Mouse (Mus musculus) G1E (cell line): ENCODE measurements at regions not wholly inside any gene's neighbourhood (a gene's known extent, or its start where the extent isn't known, plus 50 kb on each side); places are given as distances from the start of the nearest gene placed in this dataset.
"Not testable (repeated sequence)": the region's sequence is repeated elsewhere in the genome, so short reads cannot be mapped to it uniquely, and the experiment has no call there.

Experiments
- ATAC-seq: 2 replicates; pipeline ENCODE4 v1.8.0; 2016; ENCODE audit warnings: mild to moderate bottlenecking; ENCODE audit not compliant: insufficient number of reproducible peaks, poor library complexity, low FRiP score, severe bottlenecking; ENCODE audit errors: extremely low read depth
- DNase-seq: peaks from one replicate; pipeline ENCODE4 v3.0.0; 2012; ENCODE audit warnings: low spot score
- H3K27me3 ChIP-seq: 2 replicates; pipeline ENCODE4 v1.6.1; 2012; ENCODE audit warnings: mild to moderate bottlenecking, low read length, inconsistent platforms; ENCODE audit not compliant: insufficient read depth
- H3K36me3 ChIP-seq: replicated peaks from 2 replicates; pipeline ENCODE3; 2012; ENCODE audit warnings: mild to moderate bottlenecking, inconsistent platforms
- H3K4me1 ChIP-seq: 2 replicates; pipeline ENCODE4 v1.6.1; 2012; ENCODE audit warnings: low read depth, low read length, inconsistent platforms, mixed read lengths; ENCODE audit not compliant: insufficient read depth
- H3K4me3 ChIP-seq: 2 replicates; pipeline ENCODE4 v1.5.1; 2012; ENCODE audit warnings: low read depth, mild to moderate bottlenecking, inconsistent platforms, low read length, moderate library complexity, mixed read lengths
- H3K9me3 ChIP-seq: replicated peaks from 2 replicates; pipeline ENCODE4 v1.6.1; 2012; ENCODE audit warnings: inconsistent platforms
- CTCF ChIP-seq: IDR thresholded peaks from 2 replicates; pipeline ENCODE4 v1.5.1; 2012; ENCODE audit warnings: low read depth, low read length, inconsistent platforms, mixed read lengths
- GATA1 ChIP-seq: IDR thresholded peaks from 2 replicates; pipeline ENCODE4 v1.6.1; 2012; ENCODE audit warnings: borderline replicate concordance, low read length, inconsistent platforms, mixed read lengths
- GATA2 ChIP-seq: IDR thresholded peaks from 2 replicates; pipeline ENCODE4 v1.6.1; 2012; ENCODE audit warnings: low read depth, low read length, inconsistent platforms, borderline replicate concordance
- POLR2AphosphoS5 ChIP-seq: IDR thresholded peaks from 2 replicates; pipeline ENCODE4 v1.6.1; 2012; ENCODE audit warnings: low read depth, low read length, inconsistent platforms; ENCODE audit not compliant: insufficient replicate concordance
- TAL1 ChIP-seq: conservative IDR thresholded peaks from 2 replicates; pipeline ENCODE4 v1.6.1; 2012; ENCODE audit warnings: low read depth, low read length, inconsistent platforms, mixed read lengths

DNA sequence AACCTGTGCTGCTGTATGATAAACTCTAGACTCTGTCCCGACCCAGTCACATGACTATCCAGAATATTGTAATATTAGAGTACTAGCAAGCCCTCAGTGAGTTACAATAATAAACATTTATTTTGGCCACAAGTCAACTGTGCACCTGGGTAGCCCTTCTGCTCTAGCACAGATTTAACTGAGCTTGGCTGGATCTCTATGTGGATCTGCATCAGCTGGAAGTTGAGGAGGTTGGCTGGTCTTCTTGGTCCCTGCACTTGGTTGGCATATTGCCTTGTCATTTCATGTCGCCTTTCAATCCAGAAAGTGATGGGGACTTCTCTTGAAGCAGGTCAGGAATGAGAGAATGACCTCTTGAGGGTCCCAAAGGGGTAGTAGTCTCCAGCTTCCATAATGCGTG lies 191.5 kb downstream of the Kctd12 start:
- no peaks in the 10 kb centered on the region for H3K27me3 ChIP-seq
- H3K36me3 ChIP-seq = no peaks in the 10 kb centered on the region
- DNase-seq = no peak
- H3K4me1 ChIP-seq = no peaks in the 10 kb centered on the region
- ATAC-seq = no peak
- H3K4me3 ChIP-seq = no peak overlapping the region
- H3K9me3 ChIP-seq = peaks cover 26% of the 10 kb centered on the region
- TF ChIP-seq GATA2 (no peak), POLR2AphosphoS5 (no peak), GATA1 (no peak), TAL1 (no peak), CTCF (no peak)

DNA sequence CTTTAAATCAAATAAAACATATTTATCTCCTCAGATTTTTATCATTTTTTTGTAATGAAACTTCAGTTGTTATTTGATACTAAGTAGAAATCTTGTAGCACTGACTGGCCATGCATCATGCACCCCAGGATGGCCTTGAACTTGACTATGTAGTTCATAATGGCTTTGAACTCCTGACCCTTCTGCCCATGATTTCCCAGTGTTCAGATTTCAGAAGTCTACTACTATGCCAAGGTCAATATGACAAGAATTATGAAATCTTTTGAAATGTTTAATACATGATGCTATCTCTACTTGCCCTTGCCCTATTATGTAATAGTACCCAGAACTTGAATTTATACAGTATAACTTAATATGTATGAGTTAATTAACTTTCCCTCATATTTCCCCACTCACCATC lies 200.2 kb downstream of the Kctd12 start:
- no peaks in the 10 kb centered on the region for H3K4me1 ChIP-seq
- peaks cover 18% of the 10 kb centered on the region for H3K9me3 ChIP-seq
- no peak for TF ChIP-seq POLR2AphosphoS5
- no peak for TF ChIP-seq TAL1
- no peak for TF ChIP-seq GATA2
- no peak for TF ChIP-seq CTCF
- TF ChIP-seq GATA1 = no peak
- DNase-seq = no peak
- H3K36me3 ChIP-seq = no peaks in the 10 kb centered on the region
- no peak overlapping the region for H3K4me3 ChIP-seq
- ATAC-seq = no peak
- H3K27me3 ChIP-seq = no peaks in the 10 kb centered on the region

- Histone ChIP-seq H3K36me3 (no peaks in the 10 kb centered on the region), H3K9me3 (peaks cover 16% of the 10 kb centered on the region), H3K27me3 (no peaks in the 10 kb centered on the region), H3K4me1 (no peaks in the 10 kb centered on the region), H3K4me3 (no peak overlapping the region)
- TF ChIP-seq CTCF (no peak), POLR2AphosphoS5 (no peak), TAL1 (no peak)
- no peak for ATAC-seq
- no peak for DNase-seq
These were observed 212.7 kb downstream of the Kctd12 start for GRCm38 (mm10) chr14:102769716-102770115.

DNA sequence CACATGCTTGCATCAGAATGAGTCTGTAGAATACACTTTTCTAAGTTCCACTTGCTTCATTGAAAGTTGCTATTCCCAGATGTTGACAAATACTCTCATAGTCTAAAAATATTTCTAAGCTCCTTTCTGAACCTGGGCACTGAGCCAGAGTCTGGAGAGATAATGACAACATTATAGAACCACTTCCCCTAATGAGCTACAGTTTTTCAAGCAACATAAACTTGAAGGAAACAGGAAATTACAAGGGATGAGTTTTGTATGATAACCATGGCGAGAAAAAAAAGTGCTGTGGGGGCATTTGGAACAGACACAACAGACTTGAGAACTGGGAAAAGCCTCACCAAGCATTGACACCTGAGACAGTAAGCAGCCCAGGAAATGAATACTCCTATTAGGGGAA lies 233.8 kb downstream of the Kctd12 start:
- TF ChIP-seq GATA1 (no peak), GATA2 (no peak), TAL1 (no peak), CTCF (no peak), POLR2AphosphoS5 (no peak)
- Histone ChIP-seq H3K9me3 (peaks cover 18% of the 10 kb centered on the region), H3K4me1 (no peaks in the 10 kb centered on the region), H3K36me3 (no peaks in the 10 kb centered on the region), H3K27me3 (no peaks in the 10 kb centered on the region), H3K4me3 (no peak overlapping the region)
- no peak for ATAC-seq
- no peak for DNase-seq

DNA sequence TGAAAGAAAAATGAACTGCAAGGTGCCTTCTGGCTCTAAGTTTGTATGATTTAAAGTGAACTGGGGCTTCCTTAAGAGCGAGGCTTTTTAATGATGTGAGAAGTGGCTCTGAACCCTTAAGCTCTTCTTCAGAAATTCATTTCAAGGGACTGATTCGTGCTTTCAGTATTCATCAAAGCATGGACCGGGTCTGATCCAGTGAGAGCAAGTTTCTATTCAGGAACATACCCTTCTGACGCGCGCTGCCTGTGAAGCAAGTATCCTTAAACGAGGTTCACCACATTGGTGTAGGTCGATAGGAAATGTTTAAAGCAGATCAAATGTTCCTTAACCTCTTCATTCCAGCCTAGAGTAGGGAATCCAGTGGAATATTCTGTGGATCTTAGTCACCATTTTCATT lies 240.1 kb downstream of the Kctd12 start:
- no peak for DNase-seq
- H3K36me3 ChIP-seq = no peaks in the 10 kb centered on the region
- no peak for TF ChIP-seq CTCF
- no peak for TF ChIP-seq GATA1
- no peak for TF ChIP-seq POLR2AphosphoS5
- TF ChIP-seq TAL1 = no peak
- TF ChIP-seq GATA2 = no peak

DNA sequence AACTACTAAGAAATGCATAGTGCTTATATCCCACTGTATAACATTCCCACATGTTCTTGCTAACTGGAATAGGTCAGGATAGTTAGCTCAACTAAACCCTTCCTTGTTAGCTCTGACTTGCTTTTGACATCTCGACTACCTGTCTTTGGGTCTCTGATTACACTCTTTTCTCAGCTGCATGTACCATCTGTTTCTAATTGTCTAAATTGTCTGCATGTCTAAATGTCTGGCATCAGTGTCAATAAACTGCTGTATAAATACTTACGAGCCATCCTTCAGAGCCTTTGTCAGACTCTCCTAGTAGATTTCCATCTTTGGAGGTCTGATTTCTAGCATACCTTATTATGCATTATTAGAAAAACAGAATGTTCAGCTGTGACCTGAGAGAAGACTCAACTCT lies 245.8 kb downstream of the Kctd12 start:
- ATAC-seq = no peak
- Histone ChIP-seq H3K27me3 (no peaks in the 10 kb centered on the region), H3K36me3 (no peaks in the 10 kb centered on the region), H3K4me1 (no peaks in the 10 kb centered on the region), H3K9me3 (peaks cover 36% of the 10 kb centered on the region), H3K4me3 (no peak overlapping the region)
- TF ChIP-seq GATA2 (no peak), GATA1 (no peak), TAL1 (no peak), POLR2AphosphoS5 (no peak), CTCF (no peak)
- DNase-seq = no peak

More for the DNA sequence above, 240.1 kb downstream of the Kctd12 start:
- Histone ChIP-seq H3K27me3 (no peaks in the 10 kb centered on the region), H3K9me3 (peaks cover 36% of the 10 kb centered on the region), H3K4me1 (no peaks in the 10 kb centered on the region), H3K4me3 (no peak overlapping the region)
- no peak for ATAC-seq

- not testable (repeated sequence) for H3K36me3 ChIP-seq, ATAC-seq, H3K27me3 ChIP-seq, H3K4me1 ChIP-seq, DNase-seq, H3K4me3 ChIP-seq
- peaks cover 18% of the 10 kb centered on the region for H3K9me3 ChIP-seq
These were observed 248.7 kb downstream of the Kctd12 start for GRCm38 (mm10) chr14:102733718-102734117.

DNA sequence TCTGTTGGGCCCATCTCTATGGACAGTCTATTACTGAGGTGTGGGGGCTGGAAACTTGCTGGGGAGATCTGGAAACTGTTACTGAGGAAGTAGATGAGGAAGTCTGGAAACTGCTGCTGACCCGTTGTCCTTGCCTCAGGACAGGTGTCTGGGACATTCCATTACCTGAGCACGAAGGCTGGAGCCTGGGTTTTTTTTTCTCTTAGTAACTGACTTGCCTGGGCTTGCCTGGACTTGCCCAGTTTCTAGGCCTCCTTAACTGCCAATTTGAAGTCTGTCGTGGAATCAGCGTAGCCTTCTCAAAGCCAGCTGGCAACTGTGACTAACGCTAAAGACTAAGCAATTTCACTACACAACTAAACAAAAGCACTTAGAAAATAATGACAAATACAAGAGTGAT lies 250.7 kb downstream of the Kctd12 start:
- no peak for ATAC-seq
- Histone ChIP-seq H3K36me3 (no peaks in the 10 kb centered on the region), H3K9me3 (peaks cover 14% of the 10 kb centered on the region), H3K4me3 (no peak overlapping the region), H3K27me3 (no peaks in the 10 kb centered on the region), H3K4me1 (no peaks in the 10 kb centered on the region)
- no peak for DNase-seq
- no peak for TF ChIP-seq GATA2
- no peak for TF ChIP-seq GATA1
- TF ChIP-seq TAL1 = no peak
- no peak for TF ChIP-seq CTCF
- no peak for TF ChIP-seq POLR2AphosphoS5
